Mouse (Mus musculus) kidney, postnatal 10 days (tissue): ENCODE measurements at regions not wholly inside any gene's neighbourhood (a gene's known extent, or its start where the extent isn't known, plus 50 kb on each side); places are given as distances from the start of the nearest gene placed in this dataset.

Experiments
- DNase-seq: peaks from one replicate; pipeline ENCODE4 v3.0.0; 2021; ENCODE audit warnings: mixed read lengths

DNA sequence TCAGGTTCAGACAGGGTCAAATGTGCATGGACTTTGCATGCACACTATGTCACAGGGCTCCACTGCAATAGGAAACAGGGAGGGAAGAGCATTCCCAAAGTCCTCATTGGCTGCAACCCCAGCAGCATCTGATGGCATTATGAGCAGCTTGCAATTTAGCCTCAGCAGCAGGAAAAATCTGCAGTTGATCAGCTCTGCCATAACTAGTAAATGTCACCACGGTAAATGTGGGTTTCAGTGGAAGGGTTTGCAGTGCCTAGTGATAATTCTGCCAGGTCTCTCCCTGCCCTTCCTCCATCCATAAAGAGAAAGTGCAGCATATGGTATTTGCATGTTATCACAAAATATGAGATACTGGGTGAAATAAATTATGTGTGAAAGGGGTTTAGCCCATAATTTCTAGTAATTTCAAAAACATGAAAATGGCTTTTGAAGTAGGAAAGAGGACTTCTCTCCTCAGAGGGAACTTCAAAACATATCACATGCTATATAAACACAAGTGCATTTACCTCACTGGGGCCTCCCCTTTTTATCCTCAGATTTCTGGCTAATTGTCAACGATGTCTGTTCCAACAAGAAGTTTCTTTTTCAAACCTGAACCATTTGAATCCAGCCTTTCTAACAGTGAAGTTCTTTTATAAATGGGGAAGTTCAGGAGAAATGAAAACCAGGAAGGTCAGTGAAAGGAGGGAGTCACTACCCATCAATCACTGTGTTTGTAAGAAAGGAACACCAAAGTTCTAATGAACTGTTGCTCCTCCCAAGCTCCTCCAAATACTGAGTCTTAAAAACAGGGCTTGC is 303.5 kb downstream of the Meis1 start:
- no peak for DNase-seq

DNA sequence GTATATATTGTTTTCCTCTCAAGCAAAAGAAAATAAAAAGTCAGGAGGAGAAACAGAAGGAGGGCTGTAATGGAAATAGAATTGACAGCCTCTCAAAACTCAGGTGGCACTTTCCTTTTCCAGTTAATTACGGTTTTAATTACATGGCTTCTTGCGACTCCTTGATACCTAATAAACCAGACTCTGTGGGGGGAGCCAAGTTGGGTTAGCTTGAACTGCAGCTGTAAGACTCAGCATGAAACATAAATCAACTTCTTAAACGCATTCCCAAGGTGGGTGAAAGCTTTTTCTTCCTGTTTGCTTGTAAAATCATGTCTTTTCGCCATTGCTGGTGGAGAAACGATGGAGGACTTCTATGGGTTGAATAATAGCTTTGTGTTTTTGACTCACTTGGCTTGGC is 304.4 kb downstream of the Meis1 start:
- DNase-seq = no peak

DNA sequence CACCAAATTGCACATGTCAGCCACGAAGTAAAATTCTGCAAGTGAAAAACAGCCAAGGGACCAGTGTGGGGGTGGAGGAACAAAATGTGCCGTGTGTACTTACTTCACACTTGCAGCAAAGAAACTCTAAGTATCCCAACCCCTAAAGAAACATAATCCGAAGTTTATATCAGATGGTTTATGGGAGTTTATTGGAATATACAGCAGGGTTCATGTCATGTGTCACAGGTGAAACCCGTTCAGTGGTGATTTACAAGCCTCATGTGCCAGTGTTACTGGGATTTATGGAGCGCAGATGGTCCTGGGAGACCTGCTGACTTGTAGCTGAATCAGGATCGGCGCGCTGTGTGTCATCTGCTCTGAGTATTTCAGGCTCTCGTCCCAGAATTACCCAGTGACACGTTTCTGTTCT is 306.1 kb downstream of the Meis1 start:
- DNase-seq = no peak

DNA sequence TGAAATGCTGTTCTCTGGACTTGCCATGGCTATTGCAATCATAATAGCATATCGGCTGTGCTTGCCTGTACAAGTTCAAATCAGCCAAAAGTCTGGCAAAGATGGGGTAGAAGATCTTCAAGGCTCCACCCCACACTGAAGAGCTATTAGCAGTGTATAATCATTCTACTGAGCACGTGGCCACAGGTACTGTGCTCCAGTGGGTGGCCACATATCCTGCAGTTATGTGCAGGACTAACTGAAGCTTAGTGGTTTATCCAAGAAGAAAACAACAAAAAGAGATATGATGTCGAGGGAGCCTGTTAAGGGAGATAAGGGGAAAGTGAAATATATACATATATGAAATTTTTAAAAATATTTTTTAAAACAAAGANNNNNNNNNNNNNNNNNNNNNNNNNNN is 309.2 kb downstream of the Meis1 start:
- DNase-seq = no peak

DNA sequence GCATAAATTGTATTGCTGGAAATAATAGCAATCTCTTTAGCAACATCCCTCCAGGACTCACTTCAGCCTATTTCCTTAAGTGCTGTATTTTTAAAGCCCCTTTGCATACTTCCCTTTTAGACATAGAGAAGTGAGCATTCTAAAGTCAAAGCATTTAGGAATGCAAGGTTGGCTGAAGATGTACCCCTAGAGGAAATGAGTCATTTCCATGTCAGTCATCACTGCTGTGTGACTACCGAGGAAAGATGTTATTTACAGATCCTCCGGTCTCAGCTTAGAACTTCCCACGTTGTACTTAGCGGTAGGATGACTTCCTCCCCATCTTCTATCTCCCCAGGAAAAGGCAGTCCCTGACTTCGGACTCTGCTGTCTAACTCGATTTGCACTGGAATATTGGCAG is 337.2 kb downstream of the Meis1 start:
- DNase-seq = no peak

DNA sequence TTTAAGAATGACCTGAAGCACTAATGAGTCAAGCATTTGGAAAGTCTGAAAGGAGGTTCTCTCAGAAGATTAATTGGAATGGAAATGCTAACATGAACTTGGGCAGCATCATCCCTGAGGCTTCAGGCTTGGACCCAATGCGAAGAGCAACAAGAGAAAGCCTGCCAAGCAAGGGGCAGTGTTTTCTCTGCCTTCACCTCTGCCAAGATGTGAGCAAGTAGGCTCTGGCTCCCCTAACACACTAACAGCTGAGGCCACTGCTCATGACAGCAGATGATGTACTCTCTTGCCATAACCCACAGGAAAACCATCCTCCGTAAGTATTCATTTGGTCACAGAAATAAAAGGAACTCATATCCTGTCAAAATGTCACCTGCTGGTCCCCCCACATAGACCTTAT is 341.9 kb downstream of the Meis1 start:
- no peak for DNase-seq

DNA sequence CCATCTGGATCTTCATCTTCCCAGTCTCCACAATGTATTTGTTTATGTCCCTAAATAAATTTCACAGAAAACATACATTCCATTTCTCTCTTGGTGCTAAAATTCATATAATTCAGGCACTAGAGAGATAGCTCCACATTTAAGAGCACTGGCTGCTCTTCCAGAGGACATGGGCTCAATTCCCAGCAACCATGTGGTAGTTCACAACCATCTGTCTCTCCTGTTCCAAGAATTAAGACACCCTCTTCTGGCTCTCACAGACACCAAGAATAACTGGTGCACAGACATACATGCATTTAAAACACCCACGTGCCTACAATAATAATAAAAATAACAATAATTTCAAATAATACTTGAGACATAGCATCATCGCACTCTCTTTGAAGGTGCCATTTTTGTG is 347.8 kb downstream of the Meis1 start:
- no peak for DNase-seq

DNA sequence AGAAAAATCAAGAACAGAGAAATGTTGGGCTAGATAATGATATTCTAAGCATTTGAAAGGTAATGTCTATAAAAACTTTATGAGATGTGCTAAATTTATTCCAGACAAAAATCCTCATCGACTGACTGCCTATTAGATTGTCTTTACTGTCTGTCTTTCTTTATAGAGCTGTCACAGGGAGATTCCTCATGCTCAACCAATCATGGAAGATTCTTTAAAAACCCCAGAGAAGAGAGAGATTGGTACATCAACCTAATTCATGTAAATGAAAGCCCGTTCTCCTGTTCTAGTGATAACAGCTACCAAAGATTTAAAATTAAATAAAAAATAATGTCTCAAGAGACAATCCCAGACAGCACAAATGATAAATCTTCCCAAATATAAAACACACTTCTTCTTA is 349.5 kb downstream of the Meis1 start:
- DNase-seq = no peak

DNA sequence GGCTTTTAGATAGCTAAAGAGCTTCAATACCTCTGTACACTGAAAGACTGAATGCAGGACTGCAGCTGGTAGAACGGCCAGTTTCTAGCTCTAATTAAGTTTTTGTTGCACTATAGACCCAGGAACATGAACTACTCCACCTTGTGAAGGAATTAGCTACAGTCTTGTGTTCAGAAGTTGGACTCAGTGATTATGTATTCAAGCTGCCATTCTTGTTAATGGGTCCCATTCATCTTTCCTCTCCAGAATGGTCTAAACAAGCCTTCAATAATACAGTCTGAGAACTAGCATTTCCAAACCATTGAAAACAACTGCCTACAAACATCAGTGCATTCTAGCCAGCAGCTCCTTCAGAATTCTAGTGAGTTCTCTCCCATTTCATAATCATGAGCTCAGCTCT is 362.4 kb downstream of the Meis1 start:
- no peak for DNase-seq

DNA sequence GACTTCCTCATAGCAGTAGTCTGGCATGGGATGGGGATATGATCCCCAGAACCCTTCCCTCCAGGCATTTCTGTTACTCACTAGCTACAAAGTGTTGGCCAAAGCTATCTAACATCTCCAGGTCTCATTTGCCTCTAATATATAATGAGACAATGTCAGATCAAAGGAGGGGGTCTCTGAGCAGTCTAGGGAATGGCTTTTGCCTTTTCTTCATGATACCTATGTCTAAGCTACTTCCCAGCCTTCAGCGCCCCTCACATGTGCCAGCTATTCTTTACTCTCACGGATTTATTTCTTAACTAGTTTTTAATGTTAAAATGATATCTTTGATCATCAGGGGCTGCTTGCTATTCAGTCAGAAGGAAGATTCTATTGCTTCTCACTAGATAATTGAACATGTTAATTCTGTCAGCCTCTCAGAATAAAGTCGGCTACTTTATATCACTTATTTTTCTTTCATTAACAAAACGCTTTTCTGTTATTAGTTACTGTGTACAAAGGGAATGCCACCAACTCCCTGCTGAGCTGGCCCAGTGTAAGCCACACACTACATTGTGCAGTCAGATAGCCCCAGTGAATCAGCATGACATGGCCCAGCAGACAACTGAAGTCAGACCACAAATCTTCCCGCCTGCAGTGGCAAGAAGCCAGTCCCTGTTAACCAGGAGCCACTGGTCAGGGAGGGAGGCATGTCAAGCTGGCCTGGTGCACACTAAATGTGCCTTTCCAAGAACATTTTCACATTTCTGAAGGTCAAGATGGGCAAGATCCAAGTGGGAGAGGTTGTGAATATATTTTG is 386.6 kb downstream of the Meis1 start:
- peak; percentile 15 for DNase-seq

DNA sequence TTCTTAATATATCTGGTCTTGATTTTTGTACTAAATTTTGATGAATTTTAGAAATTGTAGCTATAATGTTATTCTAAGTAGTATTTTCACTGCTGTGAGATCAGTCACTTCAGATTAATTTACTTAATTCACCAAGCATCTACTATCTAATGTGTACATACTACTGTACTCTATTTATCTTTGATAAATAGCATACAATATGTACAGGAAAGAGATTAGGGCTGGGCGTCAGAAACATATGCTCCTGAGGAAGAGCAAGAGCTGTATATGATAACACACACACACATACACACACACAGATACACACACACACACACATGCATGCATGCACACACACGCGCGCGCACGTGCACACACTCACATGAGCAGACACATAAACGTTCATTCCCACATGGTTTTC is 387.2 kb downstream of the Meis1 start:
- DNase-seq = no peak

DNA sequence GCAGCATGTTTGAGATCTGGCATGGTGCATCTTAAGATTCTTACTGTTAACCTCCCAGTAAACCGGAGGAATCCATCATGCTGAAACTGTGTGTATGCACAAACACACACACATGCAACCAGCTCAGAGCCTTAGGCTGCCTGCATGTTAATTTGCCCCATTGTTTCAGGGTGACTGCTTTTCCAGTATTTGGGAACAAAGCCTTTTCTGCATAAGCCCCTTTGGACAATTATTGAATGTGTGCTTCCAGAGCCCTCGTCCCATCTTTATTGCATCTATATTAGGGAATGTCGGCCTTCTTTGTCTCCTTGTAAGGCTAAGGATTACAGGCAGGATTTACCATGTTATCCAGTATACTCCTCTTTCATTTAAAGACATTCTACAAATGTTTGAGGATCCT is 397.0 kb downstream of the Meis1 start:
- no peak for DNase-seq

DNA sequence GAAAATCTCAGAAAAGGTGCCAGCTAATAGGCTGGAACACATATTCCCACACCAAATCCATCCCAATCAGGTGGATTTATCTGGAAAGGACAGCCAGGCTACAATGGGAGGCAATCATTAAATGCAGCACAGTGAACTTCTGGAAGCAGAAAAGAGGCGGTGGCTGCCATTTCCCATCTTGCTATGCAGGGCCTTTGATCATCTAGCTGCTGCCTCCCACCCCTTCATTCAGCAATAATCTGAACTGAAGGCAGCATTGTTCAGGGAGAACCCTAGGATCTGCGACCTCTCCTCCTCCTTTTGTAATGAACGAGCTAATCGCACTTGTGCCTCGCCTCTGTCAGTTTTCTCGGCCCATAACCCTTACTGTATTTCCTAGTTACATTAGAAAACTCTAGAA is 413.9 kb downstream of the Meis1 start:
- no peak for DNase-seq

DNA sequence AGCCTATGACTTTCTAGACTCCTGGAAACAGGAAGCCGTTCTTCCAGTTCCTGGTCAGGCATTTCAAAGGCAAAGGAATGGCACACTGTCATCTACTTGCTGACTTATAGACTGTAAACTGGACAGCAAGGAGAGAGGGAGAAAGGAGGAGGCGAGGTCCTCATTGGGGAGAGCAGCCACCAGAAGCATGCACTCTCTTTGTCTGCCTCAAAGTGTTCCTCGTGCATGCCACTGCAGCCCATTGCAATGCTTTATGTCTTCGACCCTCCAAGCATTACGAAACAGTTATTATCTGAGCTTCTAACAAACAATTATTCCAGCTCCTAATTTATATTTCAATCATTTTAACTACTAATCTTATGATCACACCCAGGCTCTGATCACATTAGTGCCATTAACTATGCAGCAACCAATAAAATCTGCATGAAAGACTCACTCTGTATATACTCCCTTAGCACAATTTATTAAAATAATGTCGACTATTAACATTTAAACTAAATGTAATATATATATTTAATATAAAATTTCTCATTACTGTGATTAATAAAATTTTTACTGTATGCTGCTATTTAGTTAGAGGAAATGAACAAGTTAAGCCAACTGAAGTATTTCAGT is 417.1 kb downstream of the Meis1 start:
- DNase-seq = no peak

DNA sequence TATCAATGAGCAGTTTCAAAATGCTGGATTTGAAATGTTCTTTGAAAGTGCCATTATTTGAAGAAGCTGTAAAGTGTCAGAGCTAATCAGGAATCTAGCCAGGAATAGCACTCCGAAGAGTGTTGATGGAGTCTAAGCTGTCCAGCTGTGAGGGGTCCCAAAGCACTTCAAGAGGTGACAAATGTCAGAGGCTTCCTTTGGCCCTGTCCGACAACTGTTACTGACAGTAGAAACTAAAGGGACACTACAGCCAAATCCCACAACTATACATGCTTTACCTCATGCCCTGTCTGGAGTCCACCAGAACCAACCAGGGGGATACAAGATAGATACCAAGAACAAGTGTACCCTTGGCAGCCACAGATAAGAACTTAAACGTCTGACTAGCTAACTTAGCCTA is 420.4 kb downstream of the Meis1 start:
- DNase-seq = no peak

DNA sequence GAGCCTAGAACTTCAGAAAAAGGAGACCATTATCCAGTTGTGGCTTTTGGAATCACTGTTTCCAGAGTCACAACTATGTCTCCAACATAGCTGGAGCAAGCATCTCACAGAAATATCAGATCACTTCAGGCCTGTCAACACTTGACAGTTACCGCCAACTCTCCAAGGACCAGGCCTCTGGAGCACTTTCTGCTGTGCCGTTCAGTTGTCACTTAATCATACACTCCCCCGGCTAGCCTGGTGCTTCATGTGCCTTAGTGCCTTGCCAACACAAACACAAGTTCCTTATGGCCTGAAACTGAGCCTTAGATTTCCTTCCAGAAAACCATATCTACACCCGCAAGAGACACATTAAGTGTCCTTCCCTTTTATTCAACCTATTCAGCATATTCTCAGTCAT is 421.8 kb downstream of the Meis1 start:
- DNase-seq = peak; percentile 39

DNA sequence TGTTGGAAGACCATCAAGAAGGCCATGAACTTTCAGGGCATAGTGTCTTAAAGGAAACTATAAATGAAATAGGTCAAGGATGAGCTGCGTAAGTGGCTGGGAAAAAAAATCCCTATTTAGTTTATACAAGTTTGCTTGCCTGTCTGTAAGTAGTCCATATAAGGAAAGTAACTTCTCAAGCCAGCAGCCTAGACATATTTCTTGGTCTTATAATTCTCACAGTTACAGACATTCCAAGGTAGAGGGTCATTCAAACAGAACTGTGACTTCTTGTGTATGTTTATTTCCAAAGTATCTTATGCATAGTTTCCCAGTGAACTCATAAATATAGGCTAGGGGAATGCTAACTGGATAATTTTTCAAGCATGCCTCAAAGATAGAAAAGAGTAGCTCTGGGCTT is 428.3 kb downstream of the Meis1 start:
- DNase-seq = no peak

DNA sequence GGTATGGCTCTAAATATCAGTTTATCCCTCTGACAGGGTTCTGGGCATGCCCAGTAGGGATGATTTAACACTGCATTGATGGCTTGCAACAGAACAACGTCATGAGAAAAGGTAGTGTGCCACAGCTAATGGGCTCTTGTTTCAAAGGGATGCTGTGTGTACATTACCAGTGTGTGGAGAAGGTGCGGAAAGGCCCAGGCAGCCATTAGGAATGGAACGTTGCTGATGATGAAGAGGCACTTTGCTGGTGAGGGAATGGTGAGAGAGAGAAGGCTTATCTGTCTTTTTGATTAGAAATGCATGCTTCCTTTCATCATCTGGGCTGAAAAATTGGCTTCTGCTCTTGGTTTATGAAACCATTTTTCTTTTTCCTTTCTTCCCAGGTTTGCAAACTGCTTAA is 432.3 kb downstream of the Meis1 start:
- DNase-seq = no peak

DNA sequence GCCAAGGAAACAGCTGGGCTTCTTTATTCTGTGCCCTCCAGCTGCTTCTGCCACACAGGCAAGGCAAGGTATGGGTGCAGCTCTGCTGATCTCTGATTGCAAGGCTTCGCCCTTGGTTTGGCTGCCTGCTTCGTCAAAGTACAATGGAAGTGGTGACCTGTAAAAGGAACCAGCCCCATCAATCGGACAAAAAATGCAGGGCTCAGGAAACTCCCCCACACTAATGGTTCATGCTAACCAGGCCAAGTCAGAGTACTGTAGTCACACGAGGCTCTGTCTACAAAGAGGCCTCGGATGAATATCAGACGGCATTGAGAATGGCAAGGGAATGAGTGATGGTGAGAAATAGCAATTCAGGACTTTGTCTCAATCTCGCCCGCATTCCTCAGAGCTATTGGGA is 433.8 kb downstream of the Meis1 start:
- DNase-seq = no peak

DNA sequence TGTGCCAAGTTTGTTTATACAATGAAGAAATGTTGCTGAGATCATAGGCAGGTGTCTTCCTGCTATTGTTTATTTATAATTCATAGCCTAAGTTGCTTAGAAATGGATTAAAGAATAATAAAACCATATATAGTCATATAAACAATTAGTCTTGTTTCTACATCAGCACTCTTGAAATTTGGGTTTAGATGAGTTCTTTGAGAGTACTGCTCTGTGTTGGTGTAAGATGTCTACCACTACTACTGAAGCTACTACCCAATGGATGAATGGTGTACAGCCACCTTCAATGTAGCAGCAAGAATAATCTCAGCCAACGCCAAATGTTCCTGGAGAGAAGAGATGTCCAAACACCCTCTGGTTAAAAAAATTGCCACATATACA is 436.0 kb downstream of the Meis1 start:
- DNase-seq = no peak

DNA sequence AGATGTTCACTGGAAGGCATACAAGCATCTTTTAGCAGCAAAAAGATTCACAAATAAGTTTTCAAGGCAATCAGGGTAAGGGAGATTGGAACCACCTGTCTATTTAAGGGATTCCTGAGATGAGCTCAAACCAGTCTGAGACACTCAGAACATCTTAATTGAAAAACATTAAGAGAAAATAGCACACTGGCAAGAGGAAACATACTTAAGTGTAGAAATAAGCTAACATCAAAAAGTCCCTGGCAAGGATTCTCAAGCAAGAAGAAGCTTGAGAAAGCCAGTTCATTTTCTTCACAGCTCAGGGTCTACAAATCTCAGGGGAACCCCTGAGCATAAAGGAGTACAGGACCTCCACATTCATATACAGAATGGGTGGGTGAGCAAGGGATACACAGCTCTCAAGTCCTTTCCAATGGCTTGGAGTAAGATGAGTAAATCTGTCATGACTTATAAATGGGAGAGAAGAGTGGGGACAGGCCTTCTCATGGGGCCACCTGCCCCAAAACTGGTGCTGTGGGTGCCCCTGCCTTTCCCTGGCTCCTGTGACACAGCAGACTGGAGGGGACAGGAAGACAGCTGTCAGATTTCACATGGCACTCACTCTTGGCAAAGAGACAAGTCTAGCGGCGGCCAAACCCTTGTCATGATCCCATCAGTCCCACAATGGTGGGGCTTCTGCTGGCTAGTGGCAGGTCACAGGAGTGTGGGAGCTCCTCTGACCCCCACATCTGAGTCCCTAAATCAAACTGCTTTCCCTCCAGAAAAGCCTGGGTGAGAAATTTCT is 436.6 kb downstream of the Meis1 start:
- peak; percentile 50 for DNase-seq

DNA sequence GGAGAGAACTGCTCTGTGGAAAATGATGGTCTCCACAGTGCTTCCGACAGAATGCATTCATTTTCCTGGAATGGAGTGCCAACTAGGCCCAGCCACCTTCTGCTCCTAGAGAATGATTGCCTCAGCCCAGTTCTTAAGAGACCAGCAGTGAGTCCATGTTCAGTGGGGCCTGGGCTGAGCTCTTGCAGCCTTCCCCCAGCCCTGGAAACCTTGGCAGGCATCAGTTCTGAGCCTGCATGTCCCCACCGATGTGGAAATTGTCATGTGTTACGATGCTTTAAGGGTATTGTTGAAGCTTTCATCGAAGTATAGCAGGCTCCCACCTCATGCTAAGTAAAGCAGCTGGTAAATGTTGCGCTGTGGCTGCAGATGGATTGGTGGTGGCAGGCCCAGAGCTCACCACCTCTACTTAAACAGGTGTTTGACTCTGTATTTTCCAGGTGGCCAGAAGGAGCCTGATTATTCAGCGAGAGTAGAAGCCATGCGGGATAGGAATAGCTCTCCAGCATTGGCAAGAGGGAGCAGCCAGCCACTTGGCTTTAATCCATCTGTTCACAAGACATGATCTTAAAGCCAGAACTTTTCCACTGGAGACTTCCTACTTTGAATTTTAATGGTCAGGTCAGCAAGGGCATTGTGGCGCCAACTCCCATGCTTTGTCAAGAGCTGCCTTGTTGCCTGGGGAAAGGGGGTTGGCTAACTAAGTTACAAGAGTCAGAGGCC is 437.5 kb downstream of the Meis1 start:
- DNase-seq = peak; percentile 15
